35 mouse cellular contexts compared by ENCODE assay signal in the genomic region with DNA sequence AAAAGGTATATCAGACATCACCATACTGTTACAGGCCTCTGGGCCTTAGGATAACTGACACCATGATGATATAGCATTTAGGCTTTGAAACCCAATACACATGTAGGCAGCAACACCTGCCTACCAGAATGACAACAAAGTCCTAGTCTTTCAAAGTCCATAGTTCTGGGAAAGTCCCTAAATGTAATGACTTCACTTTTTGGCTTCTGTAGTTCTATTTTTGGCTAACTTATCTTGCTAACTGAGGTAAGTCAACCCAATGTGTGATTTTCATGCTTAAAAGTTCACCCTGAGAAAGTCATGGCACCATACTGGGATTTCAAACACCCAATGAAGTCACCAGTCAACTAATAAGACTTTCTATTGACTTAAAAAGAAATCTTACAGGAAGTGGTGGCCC.
"Had no signal": no experiment of that assay in that cellular context is flagged by ENCODE, and none has a peak within 500 bp of the region (broad histone marks: within the 10 kb centered on the region; RNA-seq: fewer than 3 reads in every experiment).

No protein-coding gene starts in this region.

- H3K9me3 ChIP-seq: heart, embryonic 10.5 days; heart, embryonic 12.5 days; heart, embryonic 13.5 days; heart, embryonic 15.5 days; hindbrain, embryonic 10.5 days; hindbrain, embryonic 12.5 days; hindbrain, embryonic 13.5 days; hindbrain, embryonic 15.5 days; intestine, embryonic 15.5 days; kidney, embryonic 15.5 days had no signal

- H3K36me3 ChIP-seq: heart, embryonic 10.5 days; heart, embryonic 12.5 days; heart, embryonic 13.5 days; heart, embryonic 15.5 days; hindbrain, embryonic 10.5 days; hindbrain, embryonic 12.5 days; hindbrain, embryonic 13.5 days; hindbrain, embryonic 15.5 days; intestine, embryonic 15.5 days; kidney, embryonic 15.5 days had no signal

- ATAC-seq: hindbrain, embryonic 16.5 days; hindbrain, postnatal 0 days; inflammation-experienced regulatory T-cells, adult 6 months; intestine, embryonic 15.5 days; intestine, embryonic 16.5 days; intestine, postnatal 0 days had no signal

- H3K27me3 ChIP-seq: heart, embryonic 12.5 days; heart, embryonic 13.5 days; heart, embryonic 15.5 days; hindbrain, embryonic 12.5 days; hindbrain, embryonic 13.5 days; hindbrain, embryonic 15.5 days; intestine, embryonic 15.5 days; kidney, embryonic 15.5 days had no signal

- H3K4me3 ChIP-seq: heart, embryonic 10.5 days; heart, embryonic 12.5 days; heart, embryonic 13.5 days; heart, embryonic 15.5 days; hindbrain, embryonic 10.5 days; hindbrain, embryonic 12.5 days; hindbrain, embryonic 13.5 days; hindbrain, embryonic 15.5 days; intestine, embryonic 15.5 days; kidney, embryonic 15.5 days; layer of hippocampus, adult 2 months had no signal

- H3K27ac ChIP-seq: heart, embryonic 10.5 days; heart, embryonic 13.5 days; heart, embryonic 15.5 days; hindbrain, embryonic 10.5 days; hindbrain, embryonic 12.5 days; hindbrain, embryonic 13.5 days; hindbrain, embryonic 14.5 days; hindbrain, embryonic 15.5 days; hindbrain, postnatal 0 days; intestine, embryonic 15.5 days; kidney, embryonic 15.5 days; kidney, postnatal 0 days; layer of hippocampus, adult 2 months had no signal

- H3K4me2 ChIP-seq: heart, embryonic 11.5 days; heart, embryonic 12.5 days; heart, embryonic 13.5 days; heart, embryonic 15.5 days; hindbrain, embryonic 12.5 days; hindbrain, embryonic 13.5 days; hindbrain, embryonic 14.5 days; hindbrain, embryonic 15.5 days; intestine, embryonic 15.5 days; kidney, embryonic 15.5 days had no signal

- H3K9ac ChIP-seq: heart, embryonic 12.5 days; heart, embryonic 13.5 days; heart, embryonic 15.5 days; hindbrain, embryonic 12.5 days; hindbrain, embryonic 13.5 days; hindbrain, embryonic 14.5 days; hindbrain, embryonic 15.5 days; intestine, embryonic 15.5 days; kidney, embryonic 15.5 days had no signal

- DNase-seq: heart, postnatal 10 days; heart, postnatal 14 days; heart, postnatal 36 days; heart, postnatal 4 days; kidney, adult 11 months; kidney, adult 18-20 months; kidney, adult 2 months; kidney, adult 8-10 months; kidney, adult 9 months; kidney, postnatal 10 days; kidney, postnatal 14 days; kidney, postnatal 25 days; kidney, postnatal 36 days; kidney, postnatal 4 days; layer of hippocampus, adult 9-11 months; layer of hippocampus, postnatal 36 days had no signal

- H3K4me1 ChIP-seq: heart, embryonic 10.5 days; heart, embryonic 12.5 days; heart, embryonic 13.5 days; heart, embryonic 15.5 days; hindbrain, embryonic 10.5 days; hindbrain, embryonic 12.5 days; hindbrain, embryonic 13.5 days; hindbrain, embryonic 15.5 days; intestine, embryonic 15.5 days; kidney, embryonic 15.5 days had no signal
